In genomic region chr3:115735540-115735939, GRCm38 (mm10) we compare ENCODE assay signal across 26 mouse cellular contexts. TPM values are rescaled to one million over a fixed set of nuclear protein-coding genes. Genes with fewer than 3 reads are reported as not detected.
A peak's percentile ranks its signal among the peaks of the same experiment; 100 is the strongest.
DNase-seq lines count a peak whose midpoint lies in the region; ATAC-seq and TF ChIP-seq lines count a peak whose summit lies in the region.
"Had no signal": no experiment of that assay in that cellular context is flagged by ENCODE, and none has a peak within 500 bp of the region (broad histone marks: within the 10 kb centered on the region; RNA-seq: fewer than 3 reads in every experiment).

No protein-coding gene starts in this region.

- DNase-seq in heart, adult 8-10 months (ENCODE audit: low spot score), result no peak
- no peak for DNase-seq in heart, adult 9 months (ENCODE audit: low spot score in 2 of 2)
- no peak for DNase-seq in liver, postnatal 0 days
- DNase-seq in right cerebral cortex, postnatal 4 days, result no peak
- DNase-seq: adrenal gland, adult 2 months; adrenal gland, postnatal 25 days; cerebellum, adult 11 months; cerebellum, adult 8-10 months; cerebellum, postnatal 14 days; embryo, embryonic 11 days; gastrocnemius, postnatal 10 days; heart, postnatal 14 days; kidney, adult 8-10 months had no signal

- no peak overlapping the region for H3K4me2 ChIP-seq in heart, embryonic 12.5 days
- H3K4me2 ChIP-seq in heart, embryonic 16.5 days (ENCODE audit: low read depth, low read length), result no peak overlapping the region
- no peak overlapping the region for H3K4me2 ChIP-seq in liver, embryonic 12.5 days
- H3K4me2 ChIP-seq in liver, postnatal 0 days (ENCODE audit: low read depth, low read length), result no peak overlapping the region
- H3K4me2 ChIP-seq: embryonic facial prominence, embryonic 15.5 days had no signal

- H3K9me3 ChIP-seq in heart, embryonic 12.5 days (replicated peaks), result no peaks in the 10 kb centered on the region
- H3K9me3 ChIP-seq in heart, embryonic 16.5 days (replicated peaks; ENCODE audit: control insufficient read depth, low read length), result no peaks in the 10 kb centered on the region
- H3K9me3 ChIP-seq in liver, embryonic 12.5 days (replicated peaks), result no peaks in the 10 kb centered on the region
- H3K9me3 ChIP-seq in liver, postnatal 0 days (ENCODE audit: low read length), result no peaks in the 10 kb centered on the region
- H3K9me3 ChIP-seq: embryonic facial prominence, embryonic 15.5 days; forebrain, embryonic 10.5 days; hindbrain, embryonic 10.5 days had no signal

- TF ChIP-seq EP300 in liver, postnatal 0 days (IDR thresholded peaks at IDR 0.05; ENCODE audit: low read depth), result no peak

- H3K9ac ChIP-seq in heart, embryonic 12.5 days, result no peak overlapping the region
- no peak overlapping the region for H3K9ac ChIP-seq in heart, embryonic 16.5 days (ENCODE audit: low read length)
- no peak overlapping the region for H3K9ac ChIP-seq in liver, embryonic 12.5 days
- H3K9ac ChIP-seq in liver, postnatal 0 days (replicated peaks), result no peak overlapping the region
- H3K9ac ChIP-seq: embryonic facial prominence, embryonic 15.5 days had no signal

- peaks cover 21% of the 10 kb centered on the region for H3K4me1 ChIP-seq in heart, embryonic 12.5 days (replicated peaks)
- H3K4me1 ChIP-seq in heart, embryonic 16.5 days (ENCODE audit: control insufficient read depth, insufficient read depth, low read length), result peaks cover 13% of the 10 kb centered on the region
- H3K4me1 ChIP-seq in liver, embryonic 12.5 days, result 0 out of 2 replicates have a peak, but pooled peaks cover 8% of the 10 kb centered on the region
- H3K4me1 ChIP-seq in liver, postnatal 0 days (ENCODE audit: insufficient read depth), result no peaks in the 10 kb centered on the region
- H3K4me1 ChIP-seq: hindbrain, embryonic 10.5 days had no signal

- H3K36me3 ChIP-seq in heart, embryonic 12.5 days, result no peaks in the 10 kb centered on the region
- no peaks in the 10 kb centered on the region for H3K36me3 ChIP-seq in heart, embryonic 16.5 days (ENCODE audit: control insufficient read depth, insufficient read depth)
- H3K36me3 ChIP-seq in liver, embryonic 12.5 days, result no peaks in the 10 kb centered on the region
- no peaks in the 10 kb centered on the region for H3K36me3 ChIP-seq in liver, postnatal 0 days (replicated peaks; ENCODE audit: insufficient read depth, low read length)
- H3K36me3 ChIP-seq: embryonic facial prominence, embryonic 15.5 days; forebrain, embryonic 10.5 days; hindbrain, embryonic 10.5 days had no signal

- H3K4me3 ChIP-seq in heart, embryonic 12.5 days, result no peak overlapping the region
- no peak overlapping the region for H3K4me3 ChIP-seq in heart, embryonic 16.5 days (ENCODE audit: low read length)
- no peak overlapping the region for H3K4me3 ChIP-seq in liver, embryonic 12.5 days
- H3K4me3 ChIP-seq in liver, postnatal 0 days (ENCODE audit: low read depth, low read length), result no peak overlapping the region
- H3K4me3 ChIP-seq: embryonic facial prominence, embryonic 15.5 days; erythroblast, embryonic 14.5 days; forebrain, embryonic 10.5 days; hindbrain, embryonic 10.5 days had no signal

- ATAC-seq in heart, embryonic 12.5 days (ENCODE audit: insufficient number of reproducible peaks, low FRiP score), result peak; percentile 24; the same call in 1 of the 2 replicates
- no peak for ATAC-seq in heart, embryonic 16.5 days (replicated peaks; ENCODE audit: extremely low read depth, insufficient read depth, low FRiP score)
- ATAC-seq in liver, embryonic 12.5 days, result peak; percentile 76
- ATAC-seq in liver, postnatal 0 days, result no peak
- 0 out of 2 replicates have a peak, but pooled peaks have one; percentile 27 for ATAC-seq in megakaryocyte-erythroid progenitor cell, adult 5-6 weeks (replicated peaks; ENCODE audit: low FRiP score, low TSS enrichment, poor library complexity, severe bottlenecking)
- ATAC-seq: forebrain, embryonic 16.5 days; hindbrain, embryonic 16.5 days; intestine, postnatal 0 days; Patski had no signal

- H3K27me3 ChIP-seq in heart, embryonic 12.5 days (replicated peaks), result no peaks in the 10 kb centered on the region
- no peaks in the 10 kb centered on the region for H3K27me3 ChIP-seq in heart, embryonic 16.5 days (ENCODE audit: control insufficient read depth, insufficient read depth, low read length)
- no peaks in the 10 kb centered on the region for H3K27me3 ChIP-seq in liver, embryonic 12.5 days (replicated peaks)
- no peaks in the 10 kb centered on the region for H3K27me3 ChIP-seq in liver, postnatal 0 days (ENCODE audit: insufficient read depth, low read length)
- H3K27me3 ChIP-seq: CH12.LX; embryonic facial prominence, embryonic 15.5 days; Patski had no signal

- H3K27ac ChIP-seq in heart, embryonic 12.5 days (ENCODE audit: poor library complexity, severe bottlenecking), result peak overlapping the region; percentile 63
- H3K27ac ChIP-seq in heart, embryonic 16.5 days (ENCODE audit: low read length), result peak overlapping the region; percentile 44; the same call in 1 of the 2 replicates
- no peak overlapping the region for H3K27ac ChIP-seq in liver, embryonic 12.5 days
- H3K27ac ChIP-seq in liver, postnatal 0 days (ENCODE audit: low read depth), result no peak overlapping the region
- H3K27ac ChIP-seq: embryonic facial prominence, embryonic 15.5 days; hindbrain, embryonic 10.5 days had no signal

- TF ChIP-seq CTCF in liver, postnatal 0 days (IDR thresholded peaks at IDR 0.05; ENCODE audit: low read depth), result no peak

- WGBS in heart, embryonic 12.5 days, result 12% methylated on average over 3 of the region's 3 CpGs
- WGBS in heart, embryonic 16.5 days, result 39% methylated on average over 3 of the region's 3 CpGs
- WGBS in liver, embryonic 12.5 days (ENCODE audit: insufficient replicate concordance), result 44% methylated on average over 3 of the region's 3 CpGs
- 68% methylated on average over 3 of the region's 3 CpGs for WGBS in liver, postnatal 0 days (ENCODE audit: insufficient replicate concordance)

RNA-seq across cellular contexts. Expression of gene S1pr1, which starts 20.7 kb away (rescaled TPM):
- polyA plus RNA-seq in heart, embryonic 12.5 days (2016; fragmentation: Nextera tagmentation; extraction: Ambion mirVana), result 86.0 and 87.5 TPM in 2 replicates
- 10 to 100 TPM; 31.9 to 48.9 (median 41.9) TPM for total RNA-seq in heart, adult 8-10 months (2022)
- 88.9 and 92.1 TPM in 2 replicates for polyA plus RNA-seq in heart, embryonic 16.5 days (2015; fragmentation: Nextera tagmentation; extraction: Ambion mirVana)
- 10.0 and 10.5 TPM in 2 replicates for polyA plus RNA-seq in liver, embryonic 12.5 days (2016; fragmentation: Nextera tagmentation; extraction: Ambion mirVana)
- polyA plus RNA-seq in liver, postnatal 0 days (2015; fragmentation: Nextera tagmentation; extraction: Ambion mirVana), result 10.3 and 11.1 TPM in 2 replicates
- total RNA-seq in megakaryocyte-erythroid progenitor cell, adult 5-6 weeks (2014; fragmentation: Nextera tagmentation), result 9.0 and 13.1 TPM in 2 replicates
- total RNA-seq in megakaryocyte-erythroid progenitor cell, adult 5-6 weeks (2017), result 6.4 and 7.1 TPM in 2 replicates
- polyA plus RNA-seq: erythroblast, embryonic 14.5 days had no signal

Comparison
In these comparisons a context has a peak if more than half of its experiments do, and no peak if none do; other contexts are left out.
1. ATAC-seq: peak in heart, embryonic 12.5 days (single experiment), liver, embryonic 12.5 days (single experiment) and megakaryocyte-erythroid progenitor cell, adult 5-6 weeks (single experiment); none in heart, embryonic 16.5 days (single experiment) and liver, postnatal 0 days (single experiment).
2. H3K27ac ChIP-seq: peak in heart, embryonic 12.5 days (single experiment) and heart, embryonic 16.5 days (single experiment); none in liver, embryonic 12.5 days (single experiment) and liver, postnatal 0 days (single experiment).